Mouse (Mus musculus) neural tube, embryonic 15.5 days (tissue): ENCODE data around the gene Kif3c. TPM values are rescaled to one million over a fixed set of nuclear protein-coding genes. Genes with fewer than 3 reads are reported as not detected.

Experiments used
- ATAC-seq: fragments of 200-750 bp; cut with Nextera tagmentation; 2 replicates; pipeline ENCODE4 v1.8.0; 2017; ENCODE audit warnings: mild to moderate bottlenecking, moderate TSS enrichment, moderate library complexity; ENCODE audit not compliant: low FRiP score
- H3K27ac ChIP-seq: fragments of 300-500 bp; sonication (generic); replicated peaks from 2 replicates; pipeline ENCODE4 v1.5.1; 2015; ENCODE audit warnings: mild to moderate bottlenecking, inconsistent platforms
- H3K27me3 ChIP-seq: fragments of 300-500 bp; sonication (generic); replicated peaks from 2 replicates; pipeline ENCODE4 v1.6.1; 2015; ENCODE audit warnings: inconsistent platforms
- H3K36me3 ChIP-seq: fragments of 300-500 bp; sonication (generic); 2 replicates; pipeline ENCODE4 v1.6.1; 2015; ENCODE audit warnings: inconsistent platforms
- H3K4me1 ChIP-seq: fragments of 300-500 bp; sonication (generic); 2 replicates; pipeline ENCODE4 v1.6.1; 2015; ENCODE audit warnings: inconsistent platforms
- H3K4me2 ChIP-seq: fragments of 300-500 bp; sonication (generic); 2 replicates; pipeline ENCODE4 v1.6.1; 2015; ENCODE audit warnings: inconsistent platforms, mild to moderate bottlenecking, moderate library complexity
- H3K4me3 ChIP-seq: fragments of 300-500 bp; sonication (generic); replicated peaks from 2 replicates; pipeline ENCODE4 v1.5.1; 2015; ENCODE audit warnings: mild to moderate bottlenecking, inconsistent platforms
- H3K9ac ChIP-seq: fragments of 300-500 bp; sonication (generic); replicated peaks from 2 replicates; pipeline ENCODE4 v1.6.1; 2015; ENCODE audit warnings: mild to moderate bottlenecking, inconsistent platforms
- H3K9me3 ChIP-seq: fragments of 300-500 bp; sonication (generic); replicated peaks from 2 replicates; pipeline ENCODE4 v1.6.1; 2016; ENCODE audit warnings: inconsistent platforms
- WGBS: fragments of 180-500 bp; shearing (Covaris S2); methylation state at CpG from one replicate; pipeline ENCODE4 v1.1.7; 2015; ENCODE audit warnings: mixed read lengths; 5-methylcytosine and 5-hydroxymethylcytosine counted together
- polyA plus RNA-seq: library from polyadenylated mRNA; unstranded; fragments of >200 nt; fragmentation: Nextera tagmentation; extraction: Ambion mirVana; gene quantifications from 2 replicates; pipeline ENCODE4 v1.2.1, GENCODE M21; 2015

The Kif3c gene
- polyA plus RNA-seq, 1 experiment from 2014 or later: 74.1 TPM

- peak overlapping the region; percentile 33 for H3K27ac ChIP-seq
- H3K9ac ChIP-seq: peak overlapping the region; percentile 37
- H3K9me3 ChIP-seq: no peaks in the 10 kb centered on the region
- peaks cover 81% of the 10 kb centered on the region for H3K4me1 ChIP-seq
- H3K4me3 ChIP-seq: peak overlapping the region; percentile 36
- H3K4me2 ChIP-seq: peak overlapping the region; percentile 84
- H3K27me3 ChIP-seq: no peaks in the 10 kb centered on the region
- ATAC-seq: no peak
- H3K36me3 ChIP-seq: peaks cover 27% of the 10 kb centered on the region
- WGBS: 6% methylated on average over 11 of the region's 11 CpGs
Observed at GRCm38 (mm10) chr12:3370979-3371925, 6.3 kb downstream of the Kif3c start.

- peak overlapping the region; percentile 37 for H3K9ac ChIP-seq
- H3K4me3 ChIP-seq: peak overlapping the region; percentile 36
- H3K4me1 ChIP-seq: peaks cover 73% of the 10 kb centered on the region
- H3K27ac ChIP-seq: peak overlapping the region; percentile 33
- peak overlapping the region; percentile 84 for H3K4me2 ChIP-seq
- H3K36me3 ChIP-seq: peaks cover 23% of the 10 kb centered on the region
- ATAC-seq: no peak
- no peaks in the 10 kb centered on the region for H3K27me3 ChIP-seq
- H3K9me3 ChIP-seq: no peaks in the 10 kb centered on the region
- 43% methylated on average over 3 of the region's 3 CpGs for WGBS
Observed at GRCm38 (mm10) chr12:3371991-3372390, 7.1 kb downstream of the Kif3c start.

GRCm38 (mm10) chr12:3373566-3373965 lies 8.6 kb downstream of the Kif3c start:
- Histone ChIP-seq H3K27me3 (no peaks in the 10 kb centered on the region), H3K27ac (no peak overlapping the region), H3K4me3 (no peak overlapping the region), H3K36me3 (peaks cover 21% of the 10 kb centered on the region), H3K9ac (no peak overlapping the region), H3K4me1 (peaks cover 65% of the 10 kb centered on the region), H3K4me2 (no peak overlapping the region), H3K9me3 (no peaks in the 10 kb centered on the region)
- ATAC-seq: no peak
- 96% methylated on average over 6 of the region's 6 CpGs for WGBS

GRCm38 (mm10) chr12:3374552-3374951 lies 9.6 kb downstream of the Kif3c start:
- WGBS: 78% methylated on average over 5 of the region's 5 CpGs
- Histone ChIP-seq H3K27me3 (no peaks in the 10 kb centered on the region), H3K4me1 (peaks cover 61% of the 10 kb centered on the region), H3K4me2 (no peak overlapping the region), H3K4me3 (no peak overlapping the region), H3K36me3 (peaks cover 22% of the 10 kb centered on the region), H3K9ac (no peak overlapping the region), H3K27ac (no peak overlapping the region), H3K9me3 (no peaks in the 10 kb centered on the region)
- no peak for ATAC-seq

- H3K9me3 ChIP-seq: no peaks in the 10 kb centered on the region
- H3K4me3 ChIP-seq: no peak overlapping the region
- peaks cover 37% of the 10 kb centered on the region for H3K4me1 ChIP-seq
- WGBS: 16% methylated on average over 3 of the region's 3 CpGs
- no peaks in the 10 kb centered on the region for H3K27me3 ChIP-seq
- H3K4me2 ChIP-seq: no peak overlapping the region
- peaks cover 38% of the 10 kb centered on the region for H3K36me3 ChIP-seq
- no peak overlapping the region for H3K27ac ChIP-seq
- ATAC-seq: no peak
- H3K9ac ChIP-seq: no peak overlapping the region
Observed at GRCm38 (mm10) chr12:3377190-3377589, 12.3 kb downstream of the Kif3c start.

- Histone ChIP-seq H3K4me3 (no peak overlapping the region), H3K36me3 (peaks cover 44% of the 10 kb centered on the region), H3K4me1 (peaks cover 31% of the 10 kb centered on the region), H3K4me2 (no peak overlapping the region), H3K9me3 (no peaks in the 10 kb centered on the region), H3K27me3 (no peaks in the 10 kb centered on the region), H3K27ac (no peak overlapping the region), H3K9ac (no peak overlapping the region)
- ATAC-seq: no peak
- 85% methylated on average over 5 of the region's 5 CpGs for WGBS
Observed at GRCm38 (mm10) chr12:3377755-3378154, 12.8 kb downstream of the Kif3c start.

- Histone ChIP-seq H3K36me3 (peaks cover 71% of the 10 kb centered on the region), H3K9me3 (no peaks in the 10 kb centered on the region), H3K4me1 (peaks cover 15% of the 10 kb centered on the region), H3K4me3 (no peak overlapping the region), H3K27me3 (no peaks in the 10 kb centered on the region), H3K4me2 (no peak overlapping the region), H3K27ac (no peak overlapping the region), H3K9ac (no peak overlapping the region)
- ATAC-seq: no peak
- WGBS: 86% methylated on average over 1 of the region's 1 CpGs
Observed at GRCm38 (mm10) chr12:3384860-3385259, 19.9 kb downstream of the Kif3c start.

- no peaks in the 10 kb centered on the region for H3K9me3 ChIP-seq
- no peak overlapping the region for H3K4me2 ChIP-seq
- no peak for ATAC-seq
- H3K4me1 ChIP-seq: peaks cover 15% of the 10 kb centered on the region
- peak overlapping the region; percentile 45; the same call in 1 of the 2 replicates for H3K27ac ChIP-seq
- no peak overlapping the region for H3K9ac ChIP-seq
- no peaks in the 10 kb centered on the region for H3K27me3 ChIP-seq
- H3K4me3 ChIP-seq: no peak overlapping the region
- peaks cover 70% of the 10 kb centered on the region for H3K36me3 ChIP-seq
- 78% methylated on average over 6 of the region's 6 CpGs for WGBS
Observed at GRCm38 (mm10) chr12:3385271-3385670, 20.3 kb downstream of the Kif3c start.

GRCm38 (mm10) chr12:3385940-3386339 lies 21.0 kb downstream of the Kif3c start:
- Histone ChIP-seq H3K27ac (peak overlapping the region; percentile 49), H3K4me1 (peaks cover 17% of the 10 kb centered on the region), H3K27me3 (no peaks in the 10 kb centered on the region), H3K4me3 (no peak overlapping the region), H3K9me3 (no peaks in the 10 kb centered on the region), H3K36me3 (peaks cover 76% of the 10 kb centered on the region), H3K4me2 (no peak overlapping the region), H3K9ac (no peak overlapping the region)
- WGBS: 42% methylated on average over 10 of the region's 10 CpGs
- no peak; the same call in 1 of the 2 replicates for ATAC-seq

GRCm38 (mm10) chr12:3387891-3388290 lies 23.0 kb downstream of the Kif3c start:
- Histone ChIP-seq H3K9ac (no peak overlapping the region), H3K27me3 (no peaks in the 10 kb centered on the region), H3K36me3 (peaks cover 66% of the 10 kb centered on the region), H3K27ac (no peak overlapping the region), H3K4me3 (no peak overlapping the region), H3K4me1 (peaks cover 17% of the 10 kb centered on the region), H3K4me2 (no peak overlapping the region), H3K9me3 (no peaks in the 10 kb centered on the region)
- WGBS: 93% methylated on average over 16 of the region's 16 CpGs
- ATAC-seq: no peak

GRCm38 (mm10) chr12:3389394-3389793 lies 24.5 kb downstream of the Kif3c start:
- Histone ChIP-seq H3K27me3 (no peaks in the 10 kb centered on the region), H3K27ac (no peak overlapping the region), H3K4me1 (peaks cover 17% of the 10 kb centered on the region), H3K4me2 (no peak overlapping the region), H3K4me3 (no peak overlapping the region), H3K9me3 (no peaks in the 10 kb centered on the region), H3K9ac (no peak overlapping the region), H3K36me3 (peaks cover 70% of the 10 kb centered on the region)
- 91% methylated on average over 12 of the region's 12 CpGs for WGBS
- no peak for ATAC-seq

GRCm38 (mm10) chr12:3390071-3390470 lies 25.1 kb downstream of the Kif3c start:
- H3K27ac ChIP-seq: no peak overlapping the region
- no peak overlapping the region for H3K9ac ChIP-seq
- H3K9me3 ChIP-seq: no peaks in the 10 kb centered on the region
- no peaks in the 10 kb centered on the region for H3K27me3 ChIP-seq
- H3K4me1 ChIP-seq: peaks cover 15% of the 10 kb centered on the region
- H3K4me3 ChIP-seq: no peak overlapping the region
- no peak overlapping the region for H3K4me2 ChIP-seq
- ATAC-seq: no peak
- H3K36me3 ChIP-seq: peaks cover 72% of the 10 kb centered on the region
- WGBS: 88% methylated on average over 2 of the region's 2 CpGs
